Mouse (Mus musculus): ENCODE measurements around the gene Krt16. TPM values are rescaled to one million over a fixed set of nuclear protein-coding genes. Genes with fewer than 3 reads are reported as not detected.

The Krt16 gene
- not detected in 2 replicates for polyA plus RNA-seq (2016; fragmentation: Nextera tagmentation; extraction: Ambion mirVana)

- H3K4me2 ChIP-seq (replicated peaks): no peak within 1 kb of the TSS
- ATAC-seq (ENCODE audit: low FRiP score, low read depth): no peak
- H3K27me3 ChIP-seq (replicated peaks): no peaks in the 10 kb centered on the region
- H3K4me1 ChIP-seq: no peaks in the 10 kb centered on the region
- H3K9ac ChIP-seq: no peak within 1 kb of the TSS
- 85% methylated on average over 7 of the region's 7 CpGs for WGBS
- H3K4me3 ChIP-seq: no peak within 1 kb of the TSS
- H3K27ac ChIP-seq: no peak within 1 kb of the TSS
- no peaks in the 10 kb centered on the region for H3K36me3 ChIP-seq
- no peaks in the 10 kb centered on the region for H3K9me3 ChIP-seq
Measured at GRCm38 (mm10) chr11:100248852-100249465, at the start of gene Krt16. Krt16 (minus strand) TSS chr11:100248902.

GRCm38 (mm10) chr11:100297801-100298200 is 49.1 kb upstream of the Krt16 start:
- Histone ChIP-seq H3K4me3 (no peak overlapping the region), H3K4me1 (peaks cover 4% of the 10 kb centered on the region), H3K9me3 (no peaks in the 10 kb centered on the region), H3K27me3 (replicated peaks) (no peaks in the 10 kb centered on the region), H3K4me2 (replicated peaks) (peak overlapping the region; percentile 45), H3K36me3 (no peaks in the 10 kb centered on the region), H3K27ac (no peak overlapping the region), H3K9ac (no peak overlapping the region)
- no peak for ATAC-seq (ENCODE audit: low FRiP score, low read depth)
- 45% methylated on average over 5 of the region's 5 CpGs for WGBS

DNA sequence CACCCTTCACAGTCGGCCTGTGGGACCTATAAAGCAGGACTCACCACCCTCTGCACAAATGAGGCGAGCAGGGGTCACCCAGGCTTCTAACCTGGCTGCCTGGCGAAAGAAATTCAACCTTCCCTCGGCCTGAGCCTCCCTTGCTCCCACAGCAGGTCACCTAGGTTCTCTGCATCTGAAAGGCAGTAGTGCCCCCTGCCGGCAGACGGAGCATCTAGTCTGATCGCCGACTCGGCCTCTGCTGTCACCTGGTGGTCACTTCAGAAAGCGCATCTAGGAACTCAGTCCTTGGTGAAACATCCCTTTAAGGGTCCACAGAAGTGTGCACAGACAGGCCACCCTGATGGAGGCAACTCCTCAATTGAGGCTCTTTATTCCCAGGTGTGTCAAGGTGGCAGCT is 46.6 kb upstream of the Krt16 start:
- Histone ChIP-seq H3K9me3 (no peaks in the 10 kb centered on the region), H3K4me1 (peaks cover 4% of the 10 kb centered on the region), H3K27me3 (replicated peaks) (no peaks in the 10 kb centered on the region), H3K9ac (no peak overlapping the region), H3K4me2 (replicated peaks) (0 out of 2 replicates have a peak overlapping the region, but pooled peaks have one; percentile 30), H3K4me3 (no peak overlapping the region), H3K36me3 (no peaks in the 10 kb centered on the region), H3K27ac (no peak overlapping the region)
- WGBS: 2% methylated on average over 10 of the region's 10 CpGs
- ATAC-seq (ENCODE audit: low FRiP score, low read depth): no peak

DNA sequence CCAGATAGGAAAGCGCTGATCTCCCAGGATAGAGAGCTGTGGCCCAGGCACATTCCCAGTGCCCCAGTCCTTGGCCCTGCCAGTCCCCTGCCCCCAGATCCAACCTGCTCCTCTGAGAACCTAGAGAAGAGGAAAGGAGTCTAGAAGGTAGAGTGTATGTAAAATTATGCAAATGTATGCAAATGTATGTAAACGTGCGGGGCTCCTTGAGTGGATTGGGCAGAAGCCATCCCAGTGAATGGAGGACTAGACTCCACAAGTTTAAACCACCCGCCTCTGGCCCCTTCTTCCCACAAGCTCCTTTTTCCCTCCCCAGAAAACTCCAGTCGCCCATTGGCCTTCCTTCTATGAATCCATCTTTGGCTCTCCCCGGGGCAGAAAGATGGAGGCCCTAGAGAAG is 44.2 kb upstream of the Krt16 start:
- Histone ChIP-seq H3K27ac (no peak overlapping the region), H3K4me1 (peaks cover 4% of the 10 kb centered on the region), H3K9me3 (no peaks in the 10 kb centered on the region), H3K4me2 (replicated peaks) (no peak overlapping the region), H3K4me3 (no peak overlapping the region), H3K9ac (no peak overlapping the region), H3K27me3 (replicated peaks) (no peaks in the 10 kb centered on the region), H3K36me3 (no peaks in the 10 kb centered on the region)
- no peak for ATAC-seq (ENCODE audit: low FRiP score, low read depth)
- WGBS: 50% methylated on average over 6 of the region's 6 CpGs

GRCm38 (mm10) chr11:100290235-100290634 is 41.5 kb upstream of the Krt16 start:
- no peak overlapping the region for H3K9ac ChIP-seq
- H3K36me3 ChIP-seq: no peaks in the 10 kb centered on the region
- H3K27me3 ChIP-seq (replicated peaks): no peaks in the 10 kb centered on the region
- 54% methylated on average over 5 of the region's 5 CpGs for WGBS
- H3K4me1 ChIP-seq: peaks cover 4% of the 10 kb centered on the region
- H3K4me2 ChIP-seq (replicated peaks): no peak overlapping the region
- H3K9me3 ChIP-seq: no peaks in the 10 kb centered on the region
- no peak overlapping the region for H3K27ac ChIP-seq
- ATAC-seq (ENCODE audit: low FRiP score, low read depth): no peak
- no peak overlapping the region for H3K4me3 ChIP-seq

DNA sequence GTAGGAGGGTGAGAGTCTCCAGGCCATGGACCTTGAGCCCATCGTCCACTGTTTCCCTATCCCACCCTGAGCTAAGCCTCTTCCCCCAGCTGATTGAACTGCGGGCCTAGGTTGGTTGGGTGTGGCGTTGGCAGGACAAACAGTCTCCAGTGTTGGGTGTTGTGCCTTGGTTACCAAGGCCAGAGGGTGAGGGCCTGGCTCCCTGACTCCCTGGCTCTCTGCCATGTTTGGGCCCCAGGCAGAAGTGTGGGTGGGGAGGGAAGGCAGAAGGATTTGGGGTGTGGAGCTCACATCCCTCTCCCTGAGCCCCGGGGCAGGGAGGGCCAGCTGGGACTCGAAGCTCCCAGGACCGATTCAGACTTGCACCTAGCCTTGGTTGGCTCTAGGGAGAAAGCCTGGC is 40.2 kb upstream of the Krt16 start:
- peaks cover 4% of the 10 kb centered on the region; the same call in 1 of the 2 replicates for H3K4me1 ChIP-seq
- no peak overlapping the region for H3K4me3 ChIP-seq
- no peak overlapping the region for H3K27ac ChIP-seq
- ATAC-seq (ENCODE audit: low FRiP score, low read depth): no peak
- 89% methylated on average over 6 of the region's 6 CpGs for WGBS
- H3K27me3 ChIP-seq (replicated peaks): no peaks in the 10 kb centered on the region
- H3K9me3 ChIP-seq: no peaks in the 10 kb centered on the region
- H3K9ac ChIP-seq: no peak overlapping the region
- H3K36me3 ChIP-seq: no peaks in the 10 kb centered on the region
- H3K4me2 ChIP-seq (replicated peaks): no peak overlapping the region

DNA sequence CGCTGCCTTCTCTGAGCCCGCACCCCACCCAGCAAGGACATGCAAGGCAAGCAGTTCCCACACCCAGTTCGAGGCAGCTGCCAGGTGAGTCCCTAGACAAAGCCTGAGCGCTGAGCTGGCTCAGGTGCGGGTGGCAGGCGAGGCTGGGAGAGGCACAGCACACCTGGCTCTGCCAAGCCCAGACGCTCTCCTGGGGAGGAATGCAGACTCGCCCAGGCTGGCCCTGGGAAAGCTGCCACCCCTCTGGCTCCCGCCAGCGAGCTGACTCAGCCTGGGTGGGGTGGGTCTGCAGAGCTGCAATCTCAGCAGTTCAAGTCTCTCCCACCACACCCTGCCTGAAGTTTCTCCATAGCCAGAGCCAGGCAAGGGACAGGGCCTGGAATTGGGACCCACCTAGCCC is 38.3 kb upstream of the Krt16 start:
- H3K27ac ChIP-seq: no peak overlapping the region
- no peak overlapping the region for H3K4me2 ChIP-seq (replicated peaks)
- no peaks in the 10 kb centered on the region for H3K27me3 ChIP-seq (replicated peaks)
- WGBS: 35% methylated on average over 10 of the region's 10 CpGs
- no peak overlapping the region for H3K4me3 ChIP-seq
- H3K4me1 ChIP-seq: no peaks in the 10 kb centered on the region
- no peak for ATAC-seq (ENCODE audit: low FRiP score, low read depth)
- H3K36me3 ChIP-seq: no peaks in the 10 kb centered on the region
- H3K9ac ChIP-seq: no peak overlapping the region
- H3K9me3 ChIP-seq: no peaks in the 10 kb centered on the region

DNA sequence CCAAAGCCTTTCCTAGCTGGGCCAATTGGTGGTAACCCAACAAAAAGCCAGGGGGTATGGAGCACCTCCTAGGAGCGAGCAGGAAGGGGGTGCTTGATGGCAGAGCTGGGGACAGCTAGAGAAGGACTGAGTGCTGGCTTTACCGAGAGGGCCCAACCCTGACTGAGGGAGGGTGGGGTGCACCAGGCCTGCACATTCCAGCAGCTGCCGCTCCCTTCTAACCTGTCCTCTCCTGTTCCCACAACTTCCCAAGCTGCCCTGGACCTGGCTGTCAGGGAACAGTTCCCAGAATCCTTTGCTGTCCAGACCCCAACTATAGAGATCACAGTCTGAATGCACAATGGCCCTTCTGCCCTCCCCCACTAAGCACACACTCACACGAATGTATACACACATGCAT is 36.3 kb upstream of the Krt16 start:
- Histone ChIP-seq H3K9me3 (no peaks in the 10 kb centered on the region), H3K9ac (no peak overlapping the region), H3K4me1 (no peaks in the 10 kb centered on the region), H3K4me3 (no peak overlapping the region), H3K36me3 (no peaks in the 10 kb centered on the region), H3K4me2 (replicated peaks) (no peak overlapping the region), H3K27ac (no peak overlapping the region), H3K27me3 (replicated peaks) (no peaks in the 10 kb centered on the region)
- ATAC-seq (ENCODE audit: low FRiP score, low read depth): no peak
- 82% methylated on average over 4 of the region's 4 CpGs for WGBS

DNA sequence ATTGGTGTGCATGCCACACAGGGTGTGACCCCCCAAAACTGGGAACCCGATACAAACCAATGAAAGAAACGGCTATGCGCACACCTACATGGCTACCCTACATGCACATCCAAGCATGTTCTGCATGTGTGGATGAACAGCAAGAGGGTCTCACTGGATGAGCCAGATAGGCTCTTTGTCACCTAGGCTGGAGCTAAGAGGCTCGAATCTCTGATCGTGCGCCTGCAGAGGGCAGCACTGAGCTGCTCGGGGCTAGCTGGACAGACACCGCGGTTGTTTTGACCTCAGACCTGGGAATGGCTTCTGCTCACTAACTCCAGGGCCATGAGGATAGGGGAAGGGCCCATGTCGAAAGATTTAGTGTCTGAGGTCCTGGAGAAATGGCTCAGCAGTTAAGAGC is 33.8 kb upstream of the Krt16 start:
- Histone ChIP-seq H3K4me2 (replicated peaks) (no peak overlapping the region), H3K27me3 (replicated peaks) (no peaks in the 10 kb centered on the region), H3K27ac (no peak overlapping the region), H3K9me3 (no peaks in the 10 kb centered on the region), H3K36me3 (no peaks in the 10 kb centered on the region), H3K9ac (no peak overlapping the region), H3K4me3 (no peak overlapping the region), H3K4me1 (no peaks in the 10 kb centered on the region)
- ATAC-seq (ENCODE audit: low FRiP score, low read depth): peak; percentile 69
- 24% methylated on average over 10 of the region's 10 CpGs for WGBS

- H3K4me2 ChIP-seq (replicated peaks): no peak overlapping the region
- H3K36me3 ChIP-seq: no peaks in the 10 kb centered on the region
- no peaks in the 10 kb centered on the region for H3K27me3 ChIP-seq (replicated peaks)
- 23% methylated on average over 11 of the region's 11 CpGs for WGBS
- ATAC-seq (ENCODE audit: low FRiP score, low read depth): peak; percentile 69
- H3K9me3 ChIP-seq: no peaks in the 10 kb centered on the region
- no peaks in the 10 kb centered on the region for H3K4me1 ChIP-seq
- H3K4me3 ChIP-seq: no peak overlapping the region
- no peak overlapping the region for H3K9ac ChIP-seq
- no peak overlapping the region for H3K27ac ChIP-seq
Measured at GRCm38 (mm10) chr11:100281596-100282544, 33.2 kb upstream of the Krt16 start.

DNA sequence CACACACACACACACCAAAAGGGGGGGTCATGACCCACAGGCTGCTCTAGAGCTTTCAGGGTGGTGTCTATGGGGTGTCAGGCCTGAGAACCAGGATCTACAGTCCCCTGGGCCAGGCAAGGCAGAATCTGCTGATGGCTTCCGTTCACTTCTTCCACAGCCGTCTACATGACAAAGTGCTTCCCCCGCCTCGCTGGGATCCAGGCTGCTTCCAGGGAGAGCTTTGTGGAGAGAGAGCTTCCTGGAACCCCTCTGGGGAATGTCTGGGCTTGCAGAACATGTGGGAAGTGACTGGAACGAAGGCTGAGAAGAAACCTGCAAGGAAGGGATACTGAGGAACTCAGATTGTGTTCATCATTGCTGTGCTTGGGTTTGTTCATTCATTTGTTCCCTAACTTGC is 30.1 kb upstream of the Krt16 start:
- H3K27me3 ChIP-seq (replicated peaks): no peaks in the 10 kb centered on the region
- H3K9ac ChIP-seq: no peak overlapping the region
- no peaks in the 10 kb centered on the region for H3K4me1 ChIP-seq
- no peak overlapping the region for H3K4me2 ChIP-seq (replicated peaks)
- 63% methylated on average over 5 of the region's 5 CpGs for WGBS
- H3K9me3 ChIP-seq: no peaks in the 10 kb centered on the region
- no peak overlapping the region for H3K4me3 ChIP-seq
- H3K27ac ChIP-seq: no peak overlapping the region
- no peak for ATAC-seq (ENCODE audit: low FRiP score, low read depth)
- H3K36me3 ChIP-seq: no peaks in the 10 kb centered on the region

DNA sequence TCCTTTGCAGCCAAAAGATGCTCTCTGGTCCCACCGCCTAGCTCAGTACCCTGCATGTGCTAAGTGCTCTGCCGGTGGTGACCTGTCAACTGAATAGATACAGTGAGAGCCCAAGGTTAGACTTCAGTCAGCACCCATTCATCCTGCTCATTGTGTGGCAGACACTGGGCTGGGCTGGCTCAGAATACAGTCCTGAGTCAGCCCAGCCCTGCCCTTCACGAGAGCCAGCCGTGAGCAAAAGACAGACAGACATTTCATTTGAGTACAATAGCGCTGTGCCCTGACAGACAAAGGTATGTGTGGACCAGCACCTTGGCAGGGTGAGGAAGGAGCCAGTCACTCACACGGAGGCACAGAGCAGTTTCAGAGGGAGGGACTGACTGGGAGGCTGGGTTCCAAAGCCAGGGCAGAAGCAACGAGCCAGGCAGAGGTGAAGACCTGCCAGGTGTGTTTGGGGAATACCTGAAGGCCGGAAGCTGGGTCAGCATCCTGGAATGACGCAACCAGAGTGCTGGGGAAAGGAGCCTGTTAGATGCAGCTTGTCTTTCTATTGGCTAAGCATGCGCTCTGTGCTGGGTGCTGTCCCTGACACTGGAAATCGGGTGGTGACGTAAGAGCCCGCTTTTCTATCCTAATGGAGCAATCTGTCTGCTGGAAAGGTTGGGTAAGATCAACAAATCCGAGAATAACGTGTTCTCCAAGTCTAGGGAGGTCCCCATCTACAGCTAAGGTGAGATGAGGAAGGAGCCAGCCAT is 29.2 kb upstream of the Krt16 start:
- Histone ChIP-seq H3K9ac (no peak overlapping the region), H3K4me1 (no peaks in the 10 kb centered on the region), H3K9me3 (no peaks in the 10 kb centered on the region), H3K4me2 (replicated peaks) (no peak overlapping the region), H3K27me3 (replicated peaks) (no peaks in the 10 kb centered on the region), H3K4me3 (no peak overlapping the region), H3K27ac (no peak overlapping the region), H3K36me3 (no peaks in the 10 kb centered on the region)
- WGBS: 74% methylated on average over 15 of the region's 15 CpGs
- no peak for ATAC-seq (ENCODE audit: low FRiP score, low read depth)

Measured in neural tube, embryonic 12.5 days (tissue).